Mouse (Mus musculus) mouse embryonic stem cell (cell line): ENCODE measurements around the gene Opcml.

Experiments used
- in situ Hi-C, 2 experiments: fragments of 300-500 bp; cut with MboI; formaldehyde crosslinking; loops; 1 replicate in 1 of 2; 3 replicates in 1 of 2; pipeline ENCODE4 v1.14.3; 2019 to 2020; ENCODE audit warnings: low sequenced_read_pairs in 2 of 2, low pct_unique_long_range_greater_than_20kb in 1 of 2, mixed read lengths in 1 of 2; ENCODE audit not compliant: unreplicated experiment in 1 of 2

Gene Opcml

GRCm38 (mm10) chr9:28595062-28595461 lies 804.5 kb downstream of the Opcml start:
- in situ Hi-C loops, result no loop called here

DNA sequence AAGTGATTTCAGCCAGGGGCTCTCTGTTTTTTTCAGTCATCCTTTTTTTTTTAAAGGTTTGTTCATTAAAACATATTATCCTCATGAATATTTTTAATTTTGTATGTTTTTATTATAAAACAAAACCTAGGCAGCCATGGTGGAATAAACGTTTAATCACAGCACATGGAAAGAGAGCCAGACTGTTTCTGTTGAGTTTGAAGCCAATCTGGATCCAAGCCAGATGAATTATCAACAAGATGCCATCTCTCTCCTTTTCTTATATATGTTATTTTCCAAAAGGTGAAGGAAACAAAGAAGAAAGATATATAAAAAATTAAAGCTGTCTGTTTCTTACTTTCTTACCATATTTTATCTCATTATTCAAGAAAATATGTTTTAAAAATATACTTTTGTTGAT lies 815.0 kb downstream of the Opcml start:
- in situ Hi-C loops, result no loop called here

- in situ Hi-C loops, result no loop called here
Observed at GRCm38 (mm10) chr9:28613683-28614620, 823.4 kb downstream of the Opcml start.

GRCm38 (mm10) chr9:28615447-28615846 lies 824.9 kb downstream of the Opcml start:
- in situ Hi-C loops, result no loop called here

DNA sequence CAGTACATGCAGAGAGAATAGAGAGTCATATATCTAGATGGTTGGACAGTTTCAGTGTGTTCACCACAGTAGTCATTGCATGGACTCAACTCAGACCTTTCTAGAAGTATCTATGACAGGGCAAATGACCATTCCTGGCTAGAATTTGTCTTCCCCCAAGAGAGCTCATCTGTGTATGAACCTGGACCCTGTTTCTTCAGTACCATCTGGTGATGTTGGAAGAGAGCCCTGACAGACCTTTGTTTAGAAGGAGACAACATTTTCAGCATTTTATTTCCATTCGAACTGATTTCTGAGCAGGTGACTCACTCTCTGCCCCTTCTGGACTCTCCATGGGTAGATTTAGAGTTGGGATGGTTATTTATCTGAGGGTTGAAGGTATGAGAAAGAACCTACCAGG lies 827.1 kb downstream of the Opcml start:
- in situ Hi-C loops, result no loop called here

DNA sequence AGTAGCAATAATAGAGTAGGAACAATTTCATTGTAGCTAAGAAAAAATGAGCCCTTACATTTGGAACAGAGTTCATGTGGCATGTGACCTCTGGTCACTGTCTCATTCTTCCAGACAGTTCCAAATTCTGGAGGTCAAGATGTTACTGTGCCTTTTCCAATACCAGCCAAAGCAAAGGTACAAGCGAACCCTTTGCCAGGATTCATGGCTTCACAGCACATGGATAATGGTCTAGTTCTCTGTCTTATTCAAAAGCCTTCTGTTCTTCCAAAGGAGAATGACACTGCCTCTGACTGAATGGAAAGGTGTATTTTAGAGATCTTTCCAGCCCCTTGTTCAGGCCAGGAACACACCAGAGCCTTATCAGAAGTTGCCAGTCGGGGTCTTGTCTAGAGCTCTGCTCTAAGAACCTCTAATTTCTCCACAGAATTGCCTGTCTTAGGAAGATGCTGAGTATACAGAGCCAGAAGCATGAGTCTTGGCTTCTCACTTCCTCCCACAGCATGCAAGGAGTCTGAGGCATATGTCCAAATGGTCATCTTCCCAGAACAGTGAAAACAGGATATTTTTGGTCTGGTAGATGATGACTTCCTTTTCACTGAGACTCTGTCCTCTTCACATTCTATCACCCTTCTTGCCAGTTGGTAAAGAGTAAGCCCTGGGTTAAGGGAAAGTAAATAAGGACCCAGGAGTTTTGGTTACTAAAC lies 827.8 kb downstream of the Opcml start:
- in situ Hi-C loops, result no loop called here

- in situ Hi-C loops, result no loop called here
Observed at GRCm38 (mm10) chr9:28621939-28622338, 831.4 kb downstream of the Opcml start.

- in situ Hi-C loops, result no loop called here
Observed at GRCm38 (mm10) chr9:28624870-28625269, 834.3 kb downstream of the Opcml start.

GRCm38 (mm10) chr9:28642766-28643165 lies 852.2 kb downstream of the Opcml start:
- in situ Hi-C loops, result no loop called here

GRCm38 (mm10) chr9:28644063-28644462 lies 853.5 kb downstream of the Opcml start:
- in situ Hi-C loops, result no loop called here

GRCm38 (mm10) chr9:28650089-28650488 lies 859.5 kb downstream of the Opcml start:
- in situ Hi-C loops, result no loop called here

DNA sequence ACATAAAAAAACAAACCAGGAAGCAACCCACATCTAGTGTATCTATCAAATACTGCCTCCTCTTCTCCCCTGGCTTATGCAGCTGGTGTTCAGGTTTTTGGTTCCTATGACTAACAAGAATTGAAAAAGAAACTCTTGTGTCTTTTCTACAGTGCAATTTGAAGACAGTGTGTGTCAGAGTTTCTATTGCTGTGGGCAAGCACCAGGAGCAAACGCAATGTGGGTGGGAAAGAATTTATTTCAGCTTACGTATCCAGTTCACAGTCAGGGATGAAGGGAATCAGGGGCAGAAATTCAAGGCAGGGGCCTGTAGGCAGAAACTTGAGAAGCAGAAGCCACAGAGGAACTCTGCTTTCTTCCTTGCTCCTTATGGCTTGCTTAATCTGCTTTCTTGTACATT lies 869.4 kb downstream of the Opcml start:
- in situ Hi-C loops, result no loop called here

DNA sequence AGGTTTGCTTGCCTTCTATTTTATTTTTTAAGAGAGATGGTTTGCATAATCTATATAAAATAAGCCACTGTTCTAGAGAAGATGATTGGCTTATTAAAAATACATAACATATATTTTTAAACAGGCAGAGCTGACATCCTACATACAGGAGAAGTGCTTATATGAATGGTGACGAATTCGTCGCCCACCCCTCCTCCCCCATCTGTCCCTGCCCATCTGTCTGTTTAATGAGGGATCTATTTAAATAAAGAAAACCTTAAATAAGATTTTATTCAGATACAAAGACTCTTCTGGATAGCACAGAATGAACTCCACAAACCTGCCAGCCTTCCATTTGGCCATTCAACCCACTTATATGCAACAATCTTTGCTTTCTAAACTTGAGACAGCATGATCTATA lies 872.3 kb downstream of the Opcml start:
- in situ Hi-C loops, result no loop called here

DNA sequence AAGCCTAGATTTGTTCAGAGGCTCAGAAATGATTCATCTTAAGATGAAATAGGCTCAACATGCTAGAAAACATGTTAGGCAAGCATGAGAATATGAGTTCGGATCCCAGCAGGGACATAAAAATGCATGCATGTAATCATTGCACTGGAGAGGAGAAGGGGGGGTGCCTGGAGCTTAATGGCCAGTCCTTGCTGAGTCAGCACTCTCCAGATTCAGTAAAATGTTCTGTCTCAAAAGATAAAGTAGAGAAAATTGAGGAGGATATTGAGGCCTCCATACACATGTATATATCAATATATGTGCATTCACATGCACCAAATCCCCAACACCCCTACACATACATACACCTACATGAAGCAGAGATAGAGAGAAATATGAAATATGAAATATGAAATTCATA lies 889.7 kb downstream of the Opcml start:
- in situ Hi-C loops, result no loop called here

DNA sequence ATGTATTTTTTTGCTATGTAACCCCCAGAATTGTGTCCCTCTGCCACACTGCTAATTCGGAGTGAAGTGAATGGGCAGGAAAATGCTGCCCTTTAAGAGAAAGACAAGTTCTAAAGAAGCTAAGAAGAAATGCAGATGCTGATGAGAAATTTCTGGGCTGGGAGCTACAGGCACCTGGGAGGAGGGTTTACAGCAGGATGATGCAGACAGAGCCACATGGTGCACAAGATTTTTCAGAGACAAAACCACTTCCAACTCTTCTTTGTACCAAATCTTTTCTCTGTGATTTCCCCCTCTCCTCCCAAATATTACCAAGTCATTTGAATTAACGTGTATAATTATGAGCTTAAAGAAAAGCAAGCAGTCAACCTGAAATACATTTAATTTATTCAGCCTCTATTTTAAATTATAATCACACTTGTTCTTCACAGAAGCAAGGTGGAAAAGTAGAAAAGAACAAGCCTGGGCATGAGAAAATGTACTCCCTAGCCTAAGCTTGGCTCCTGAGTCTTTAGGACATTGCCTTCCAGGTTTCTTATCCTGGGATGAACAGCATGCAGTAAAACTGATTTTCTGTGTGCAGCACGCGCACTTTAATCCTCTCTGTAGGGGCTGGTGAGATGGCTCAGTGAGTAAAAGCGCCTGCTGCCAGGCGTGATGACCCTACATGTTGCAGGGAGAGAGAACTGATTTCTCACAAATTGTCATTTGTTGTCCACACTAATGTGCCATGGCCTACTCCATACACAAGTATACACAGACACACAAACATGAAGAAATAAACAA lies 890.9 kb downstream of the Opcml start:
- in situ Hi-C loops, result no loop called here

DNA sequence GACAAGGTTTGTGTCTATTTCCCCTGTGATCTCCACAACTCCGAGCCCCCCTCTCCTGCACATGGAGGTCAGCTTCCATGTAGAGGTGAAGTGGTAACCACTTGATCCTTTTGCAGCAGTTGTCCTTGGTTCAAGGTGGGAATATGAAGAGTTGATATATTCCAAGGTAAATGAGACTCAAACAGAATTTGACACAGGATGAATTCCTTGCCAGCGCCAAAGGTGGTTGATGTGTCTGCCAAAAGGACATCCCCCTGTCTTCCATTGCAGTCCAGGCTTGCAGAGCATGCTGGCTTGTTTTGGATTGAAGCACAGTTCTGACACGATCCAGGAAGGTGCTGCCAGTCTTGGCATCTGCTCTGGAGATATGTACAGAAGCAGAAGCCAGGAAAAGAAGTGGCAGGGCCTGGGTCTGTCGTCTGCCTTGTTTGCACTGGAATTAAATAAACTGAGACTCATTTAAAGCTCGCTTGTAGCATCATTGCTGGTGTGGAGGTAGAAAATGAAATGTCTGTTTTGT lies 893.4 kb downstream of the Opcml start:
- in situ Hi-C loops, result no loop called here

GRCm38 (mm10) chr9:28686942-28687611 lies 896.5 kb downstream of the Opcml start:
- in situ Hi-C loops, result no loop called here

GRCm38 (mm10) chr9:28690134-28690533 lies 899.6 kb downstream of the Opcml start:
- in situ Hi-C loops, result no loop called here
